Mouse (Mus musculus): ENCODE data around the gene Vax1. TPM values are rescaled to one million over a fixed set of nuclear protein-coding genes. Genes with fewer than 3 reads are reported as not detected.

The Vax1 gene
- total RNA-seq, 1 experiment from 2014 or later, result not detected

Other genes starting within 250 kb of the Vax1 start
- gene Eno4, start 226.6 kb downstream of the Vax1 start, total RNA-seq (2021), result 0.24 and 0.33 TPM in 2 replicates
- gene Hspa12a, start 226.4 kb downstream of the Vax1 start, total RNA-seq (2021), result 115 and 119 TPM in 2 replicates
- 15.9 and 19.1 TPM in 2 replicates for gene Shtn1, start 94.0 kb downstream of the Vax1 start, total RNA-seq (2021)
- not detected in 2 replicates for gene Kcnk18, start 49.2 kb upstream of the Vax1 start, total RNA-seq (2021)
- gene Slc18a2, start 90.8 kb upstream of the Vax1 start, total RNA-seq (2021), result 13.0 and 15.0 TPM in 2 replicates
- gene Rps12-ps3, start 152.2 kb upstream of the Vax1 start, total RNA-seq (2021), result 267 and 689 TPM in 2 replicates
- 34.8 and 38.9 TPM in 2 replicates for gene Pdzd8, start 175.7 kb upstream of the Vax1 start, total RNA-seq (2021)

All from adrenal gland, postnatal 25 days (tissue).